Mouse (Mus musculus): ENCODE measurements at regions not wholly inside any gene's neighbourhood (a gene's known extent, or its start where the extent isn't known, plus 50 kb on each side); places are given as distances from the start of the nearest gene placed in this dataset.

DNA sequence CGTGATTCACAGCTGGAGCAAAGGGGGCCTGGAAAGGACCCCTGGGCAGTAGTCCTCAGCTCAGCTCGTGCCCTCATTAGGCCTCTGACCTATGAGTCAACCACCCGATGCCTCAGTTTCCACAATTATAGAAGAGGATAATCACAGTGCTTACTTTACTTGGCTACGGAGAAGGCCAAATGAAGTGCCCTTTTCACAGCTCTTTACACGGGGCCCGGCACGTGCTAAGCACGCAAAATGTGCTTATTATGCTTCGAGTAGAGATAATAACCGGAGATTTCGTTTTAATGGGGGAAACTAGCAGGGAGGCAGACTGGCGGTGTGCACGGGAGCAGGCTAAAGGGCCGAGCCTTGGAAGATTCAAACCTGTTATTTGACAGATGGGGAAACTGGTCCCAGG, 102.4 kb upstream of the Jun start:
- DNase-seq (ENCODE audit: low spot score): no peak

DNA sequence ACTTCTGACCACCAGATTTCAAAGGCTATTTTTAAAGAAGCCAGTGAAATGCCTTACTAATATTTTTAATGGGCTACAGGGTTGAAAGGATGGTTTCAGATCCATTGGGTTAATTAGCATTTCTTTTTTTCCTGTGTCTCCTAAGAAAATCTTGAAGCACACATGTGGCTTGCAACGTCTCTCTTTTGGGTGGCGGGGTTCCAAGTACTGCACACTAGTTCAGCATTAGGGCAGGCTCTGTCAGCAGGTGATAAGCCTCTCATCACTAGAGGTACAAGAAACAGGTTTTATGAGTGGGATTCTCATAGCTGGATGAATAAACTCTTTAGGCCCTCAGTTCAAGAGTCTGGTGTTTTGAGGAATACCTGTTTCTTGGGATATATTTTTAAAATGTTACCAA, 103.2 kb upstream of the Jun start:
- DNase-seq (ENCODE audit: low spot score): no peak

- no peak for DNase-seq (ENCODE audit: low spot score)
Observed at GRCm38 (mm10) chr4:95155796-95156195, 103.8 kb upstream of the Jun start.

DNA sequence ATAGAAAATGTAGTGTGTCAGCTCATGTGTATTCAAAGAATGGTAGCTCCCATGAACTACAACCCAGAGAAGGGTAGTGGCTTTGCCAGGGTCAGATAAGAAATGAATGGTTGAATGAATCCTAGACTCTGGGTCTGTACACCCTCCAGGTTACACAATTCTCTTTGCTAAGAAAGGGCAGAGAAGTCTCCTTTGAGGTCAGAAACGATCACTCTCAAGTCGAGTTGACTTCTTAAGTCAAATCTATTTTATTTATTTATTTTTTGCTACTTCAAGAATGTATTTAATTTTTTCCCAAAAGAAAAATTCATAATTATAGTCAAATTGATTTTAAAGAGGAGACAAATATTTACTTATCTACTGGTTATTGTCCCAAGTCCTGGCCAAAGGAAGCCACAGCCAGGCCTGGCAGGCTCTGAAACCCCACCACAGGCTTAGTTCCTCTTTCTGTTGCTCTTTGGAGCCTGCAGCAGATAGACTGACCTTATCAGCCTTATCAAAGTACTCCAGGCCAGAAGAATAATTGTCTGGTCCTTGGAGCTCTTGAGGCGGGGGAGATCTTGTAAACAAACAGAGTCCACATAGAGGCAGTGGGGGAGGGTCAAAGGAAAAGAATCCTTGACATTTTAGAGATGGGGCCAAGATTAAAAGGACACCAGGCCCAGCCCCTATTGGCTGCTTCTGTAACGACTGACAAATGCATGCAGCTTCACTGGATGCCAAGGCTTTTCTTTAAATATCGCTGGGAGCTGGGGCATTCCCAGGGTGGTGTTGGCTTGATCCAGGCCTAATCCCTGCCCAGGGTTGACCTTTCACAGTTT, 104.6 kb upstream of the Jun start:
- DNase-seq (ENCODE audit: low spot score): no peak

DNA sequence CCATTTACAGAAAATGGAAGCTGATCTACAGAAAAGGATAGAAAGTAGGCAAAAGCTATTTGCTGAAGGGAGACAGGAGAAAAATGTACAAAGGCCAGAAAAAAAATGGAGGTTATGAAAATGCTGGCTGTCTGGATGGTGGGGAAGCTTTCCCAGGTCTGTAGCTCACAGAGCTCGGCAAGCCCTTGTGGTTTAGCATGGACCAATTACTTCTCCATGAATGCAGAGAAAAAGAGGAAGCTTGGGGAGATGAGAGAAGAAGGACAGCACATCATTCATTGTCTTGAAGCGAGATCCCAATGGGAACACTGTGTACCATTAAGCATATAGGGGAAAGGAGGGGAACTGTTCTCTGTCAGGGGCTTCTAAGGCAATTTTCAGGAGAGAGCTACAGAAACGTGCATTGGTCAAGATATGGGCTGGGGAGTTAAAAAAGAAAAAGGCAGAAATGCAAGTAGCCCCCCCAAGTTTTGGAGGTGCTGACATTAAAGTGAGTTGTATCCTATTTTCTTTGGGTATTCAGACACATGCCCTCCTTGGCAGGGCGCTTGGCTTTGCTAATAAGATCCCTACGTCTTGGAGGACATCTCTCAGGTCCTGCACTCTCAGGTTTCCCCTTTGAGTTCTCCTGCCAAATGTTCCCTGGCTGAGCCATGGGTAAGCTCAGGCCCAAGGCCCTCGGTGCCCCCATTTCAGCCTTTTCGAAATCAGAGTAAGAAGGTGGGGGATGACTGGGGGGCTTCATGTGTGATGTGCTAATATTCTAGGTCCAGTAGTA, 105.8 kb upstream of the Jun start:
- no peak for DNase-seq (ENCODE audit: low spot score)

DNA sequence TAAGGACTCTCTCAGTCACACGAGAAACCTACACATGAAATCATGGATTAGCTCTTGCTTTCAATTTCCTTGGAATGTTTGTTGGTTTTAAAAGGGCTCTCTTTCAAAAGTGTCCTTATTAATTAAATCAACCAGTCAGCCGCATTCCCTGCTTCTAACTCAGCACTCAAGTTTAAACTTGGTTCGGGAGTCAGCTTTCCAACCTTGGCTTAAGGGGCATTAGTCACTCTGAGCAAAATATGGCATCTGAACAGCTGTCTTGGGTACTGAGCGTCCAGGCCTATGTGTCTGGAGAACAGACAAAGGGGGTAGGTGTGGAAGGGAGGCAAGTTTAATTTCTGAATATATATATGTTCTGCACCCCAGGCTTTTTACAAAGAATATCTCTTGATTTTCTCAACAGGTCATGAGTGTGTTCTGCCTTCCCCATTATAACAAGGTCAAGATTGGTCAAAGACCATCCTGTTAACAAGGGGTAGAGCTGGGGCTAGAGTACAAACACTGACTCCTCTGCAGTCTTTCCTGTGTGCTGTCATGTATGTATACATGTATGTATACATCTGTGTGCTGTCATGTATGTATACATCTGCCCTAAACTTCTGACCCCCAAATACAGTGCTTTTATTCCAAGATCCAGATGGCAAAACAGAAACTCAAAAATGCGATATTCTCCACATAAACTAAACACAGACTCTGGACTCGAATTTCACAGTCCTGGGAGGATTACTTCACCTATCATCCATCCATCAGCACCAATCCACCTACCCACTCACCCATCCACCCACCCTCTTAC, 106.8 kb upstream of the Jun start:
- no peak for DNase-seq (ENCODE audit: low spot score)

DNA sequence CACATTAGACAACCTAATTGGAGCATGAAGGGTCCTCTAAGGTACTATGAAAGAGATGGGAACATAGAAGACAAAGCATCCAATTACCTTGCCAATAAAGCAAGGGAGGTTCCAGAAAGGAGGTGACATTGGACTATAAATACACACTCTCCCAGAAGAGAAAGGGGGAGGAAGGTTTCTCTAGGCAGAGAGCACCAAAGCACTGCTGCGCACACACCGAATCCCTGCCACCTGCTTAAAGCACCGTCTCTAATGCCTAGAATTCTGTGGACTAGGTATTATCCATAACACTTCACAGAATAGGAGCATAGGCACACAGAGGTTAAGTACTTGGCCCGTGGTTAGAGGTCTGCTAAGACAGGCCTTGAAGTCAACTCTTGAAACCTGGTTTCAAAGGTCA, 107.8 kb upstream of the Jun start:
- no peak for DNase-seq (ENCODE audit: low spot score)

DNA sequence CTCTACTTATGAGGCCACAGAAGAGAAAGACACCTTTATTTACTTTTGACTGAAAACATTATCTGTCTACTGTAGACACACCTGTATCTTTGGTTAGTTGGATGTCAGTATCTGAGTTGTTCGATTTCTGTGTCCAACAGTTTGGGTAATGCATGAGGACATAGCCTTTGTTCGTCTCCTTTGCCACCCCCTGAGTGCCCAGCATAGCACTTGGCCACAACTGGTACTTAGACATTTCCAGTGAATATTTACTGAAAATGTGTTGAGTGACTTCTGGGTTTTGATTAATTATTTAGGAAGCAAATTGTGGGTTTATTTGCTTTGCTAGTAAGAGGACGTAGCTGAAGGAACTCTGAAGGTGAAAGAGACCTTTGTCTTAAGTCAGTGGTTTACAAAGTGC, 108.4 kb upstream of the Jun start:
- no peak for DNase-seq (ENCODE audit: low spot score)

- DNase-seq (ENCODE audit: low spot score): peak; percentile 67
Observed at GRCm38 (mm10) chr4:95160912-95161669, 109.1 kb upstream of the Jun start.

DNA sequence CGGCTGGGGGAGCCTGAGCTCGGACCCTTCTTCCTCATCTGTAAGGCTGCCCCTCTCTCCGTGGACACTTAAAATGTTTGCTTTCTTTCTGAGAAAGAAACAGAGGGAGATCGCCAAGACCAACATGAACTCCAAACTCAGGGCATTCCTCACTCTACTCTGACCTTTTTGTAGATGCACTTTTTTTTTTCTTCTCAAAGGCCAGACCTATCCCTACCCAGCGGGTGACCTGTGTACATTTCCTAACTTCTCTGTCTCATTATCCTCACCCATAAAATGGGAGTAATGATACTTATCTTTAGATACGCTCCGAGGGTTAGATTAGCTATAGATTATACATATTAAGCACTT, 109.6 kb upstream of the Jun start:
- no peak for DNase-seq (ENCODE audit: low spot score)

DNA sequence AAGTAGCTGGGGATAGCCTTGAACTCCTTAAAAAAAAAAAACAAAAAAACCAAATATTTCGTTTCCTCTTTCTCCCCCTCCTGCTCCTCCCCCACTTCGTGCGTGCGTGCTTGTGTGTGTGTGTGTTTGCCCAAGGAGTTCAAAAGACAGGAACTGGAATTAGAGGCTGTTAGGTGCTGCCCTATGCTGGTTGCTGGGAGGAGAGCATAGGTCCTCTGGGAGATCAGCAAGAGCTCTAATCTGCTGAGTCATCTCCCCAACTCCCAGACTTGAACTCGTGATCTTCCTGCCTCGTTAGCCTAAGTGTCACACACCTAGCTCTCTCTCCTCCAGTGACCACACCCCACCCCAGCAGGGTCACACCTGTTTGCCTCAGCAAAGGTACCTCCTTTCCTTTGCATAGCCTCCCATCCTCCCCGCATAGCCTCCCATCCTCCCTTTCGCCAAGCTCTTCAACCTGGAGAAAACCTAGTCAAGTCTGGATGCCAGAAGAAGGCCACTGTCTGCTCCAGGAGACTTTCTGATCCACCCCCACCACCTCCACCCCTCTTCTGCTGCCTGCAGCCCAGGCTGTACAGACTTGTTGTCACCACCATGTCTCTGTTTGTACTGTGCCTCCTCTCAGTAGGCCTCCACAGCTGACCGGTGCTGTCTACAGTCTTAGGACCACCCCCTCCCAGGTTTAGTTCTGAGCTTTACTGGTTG, 110.5 kb upstream of the Jun start:
- no peak for DNase-seq (ENCODE audit: low spot score)

GRCm38 (mm10) chr4:95163403-95163802, 111.4 kb upstream of the Jun start:
- DNase-seq (ENCODE audit: low spot score): no peak

DNA sequence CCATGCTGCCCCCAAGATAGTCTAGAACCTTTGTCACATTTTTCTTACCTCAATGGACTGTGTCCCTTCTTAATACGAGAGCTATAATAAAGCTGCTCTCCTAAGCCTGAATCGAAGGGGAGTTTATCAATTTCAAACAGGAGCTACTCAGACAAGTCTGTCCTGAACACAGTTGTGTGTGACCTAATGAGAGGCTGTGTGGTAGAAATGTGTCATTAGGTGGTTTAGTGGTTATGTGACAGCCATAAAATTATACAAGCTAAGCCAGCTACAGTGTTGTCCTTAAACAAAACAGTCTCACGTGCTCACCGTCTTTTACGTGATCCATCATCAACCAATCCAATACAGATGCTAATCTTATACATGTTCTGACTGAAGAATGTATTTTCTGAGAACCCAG, 114.5 kb upstream of the Jun start:
- DNase-seq (ENCODE audit: low spot score): no peak

- no peak for DNase-seq (ENCODE audit: low spot score)
Observed at GRCm38 (mm10) chr4:95167216-95167615, 115.2 kb upstream of the Jun start.

DNA sequence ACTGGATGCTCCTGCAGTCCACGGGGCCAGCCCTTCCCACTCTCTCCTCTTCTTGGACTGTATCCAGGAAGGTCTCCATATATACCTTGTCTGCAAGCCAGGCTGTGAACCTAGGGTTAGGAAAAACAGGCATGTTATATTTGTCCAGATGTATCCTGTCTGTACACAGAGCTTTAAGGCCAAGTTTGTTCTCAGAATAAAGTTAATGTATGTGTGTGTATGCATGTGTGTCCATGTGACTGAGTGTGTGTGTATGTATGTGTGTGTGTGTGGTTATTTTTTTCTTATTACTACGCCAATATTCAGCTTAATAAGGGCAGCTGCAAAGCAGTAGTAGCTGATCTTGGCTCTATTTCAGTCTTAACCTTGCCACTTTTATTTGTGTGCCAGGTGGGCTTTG, 117.7 kb upstream of the Jun start:
- no peak for DNase-seq (ENCODE audit: low spot score)

DNA sequence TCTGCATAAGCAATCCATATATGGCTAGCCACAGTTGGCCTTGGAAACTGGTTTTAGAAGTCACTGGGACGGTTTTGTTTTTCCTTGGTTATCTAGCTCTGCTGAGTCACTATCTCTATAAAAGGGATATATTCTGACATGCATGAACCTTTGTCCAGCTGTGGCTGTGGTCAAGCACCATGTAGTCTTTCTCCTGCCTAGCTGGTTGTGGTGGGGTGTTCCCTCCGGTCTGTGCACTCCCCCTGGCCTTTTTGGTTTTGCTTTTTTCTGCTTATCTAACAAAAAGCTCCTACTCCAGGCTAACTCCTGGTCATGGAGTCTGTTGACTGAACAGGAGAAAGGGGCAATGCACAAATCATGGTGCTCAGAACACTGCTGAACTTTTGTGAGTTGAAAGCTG, 125.7 kb upstream of the Jun start:
- DNase-seq (ENCODE audit: low spot score): no peak

- no peak for DNase-seq (ENCODE audit: low spot score)
Observed at GRCm38 (mm10) chr4:95178467-95178866, 126.4 kb upstream of the Jun start.

DNA sequence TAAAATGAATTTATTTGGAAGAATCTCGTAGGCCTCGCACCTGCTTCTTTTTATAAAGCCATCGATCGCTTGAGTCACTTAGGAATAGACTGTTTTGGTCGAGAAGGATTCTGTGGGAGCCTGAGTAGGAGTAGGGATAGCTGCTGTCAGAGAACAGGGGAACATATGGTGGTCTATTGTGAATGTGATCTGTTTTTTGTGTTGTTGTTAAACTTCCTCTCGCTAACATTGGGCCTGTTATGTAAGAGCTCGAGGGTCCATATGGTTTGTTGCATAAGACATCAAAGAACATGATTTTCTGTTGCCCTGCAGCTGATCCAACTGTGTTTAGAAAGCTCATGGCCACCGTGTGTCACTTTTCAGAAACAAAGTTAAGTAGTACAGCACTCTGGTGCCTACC, 126.9 kb upstream of the Jun start:
- DNase-seq (ENCODE audit: low spot score): peak; percentile 74

DNA sequence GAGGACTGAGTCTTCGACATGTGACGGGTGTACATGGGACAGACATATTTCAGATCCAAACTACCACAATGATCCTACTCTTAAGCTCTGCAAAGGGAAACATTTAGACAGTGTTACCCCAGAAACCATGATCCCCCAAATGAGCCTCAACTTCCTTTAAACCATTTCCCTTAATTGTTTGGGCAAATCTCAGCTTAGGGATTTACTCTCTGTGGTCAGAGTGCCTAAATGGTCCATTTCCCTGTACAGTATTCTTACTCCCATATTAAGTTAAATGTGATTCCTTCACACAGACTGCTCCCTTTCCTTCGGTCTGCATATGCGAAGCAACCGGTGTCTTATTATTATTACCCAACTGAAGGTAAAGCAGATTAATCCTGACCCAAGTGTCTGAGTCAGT, 128.4 kb upstream of the Jun start:
- DNase-seq (ENCODE audit: low spot score): no peak

DNA sequence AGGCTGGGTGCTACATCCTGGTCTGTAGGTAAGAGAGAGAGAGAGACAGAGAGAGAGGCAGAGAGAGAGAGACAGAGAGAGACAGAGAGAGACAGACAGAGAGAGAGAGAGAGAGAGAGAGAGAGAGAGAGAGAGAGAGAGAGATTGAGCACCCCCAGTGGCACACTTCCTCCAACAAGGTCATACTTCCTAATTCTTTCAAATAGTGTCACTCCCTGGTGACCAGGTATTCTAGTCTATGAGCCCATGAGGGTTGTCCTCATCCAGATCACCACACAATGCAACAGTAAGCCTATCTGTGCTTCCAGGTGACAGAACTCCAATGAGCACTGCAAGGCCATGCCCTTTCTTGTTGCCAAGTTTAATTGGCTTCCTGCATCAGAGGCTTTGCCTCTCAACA, 129.0 kb upstream of the Jun start:
- no peak for DNase-seq (ENCODE audit: low spot score)

DNA sequence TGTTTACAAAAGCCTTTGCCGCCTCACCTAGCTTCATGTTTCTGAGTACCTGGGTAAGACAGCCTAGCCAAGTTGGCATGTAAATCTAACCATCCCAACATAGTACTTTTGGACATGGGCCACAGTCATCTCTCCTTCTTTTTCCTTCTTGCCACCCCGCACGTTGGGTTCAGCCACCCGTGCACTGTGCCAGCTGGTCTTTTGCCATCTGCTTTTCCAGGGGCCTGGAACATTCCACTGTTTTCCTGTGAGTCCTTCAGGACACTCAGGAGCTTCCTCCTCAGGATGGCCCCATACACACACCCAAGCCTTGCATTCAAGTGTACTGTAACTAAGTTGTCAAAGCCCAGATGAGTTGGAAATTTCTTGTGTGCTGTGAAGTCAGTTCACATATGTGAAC, 132.2 kb upstream of the Jun start:
- DNase-seq (ENCODE audit: low spot score): no peak

All from layer of hippocampus, adult 9-10 months (tissue).